In genomic region chr2:17876942-17877341, GRCm38 (mm10) we compare ENCODE assay signal across 19 mouse cellular contexts.
"Had no signal": no experiment of that assay in that cellular context is flagged by ENCODE, and none has a peak within 500 bp of the region (broad histone marks: within the 10 kb centered on the region; RNA-seq: fewer than 3 reads in every experiment).

No protein-coding gene starts in this region.

- H3K9ac ChIP-seq: liver, postnatal 0 days; lung, embryonic 15.5 days; midbrain, embryonic 13.5 days; midbrain, embryonic 15.5 days; neural tube, embryonic 13.5 days; neural tube, embryonic 15.5 days had no signal

- H3K36me3 ChIP-seq: lung, embryonic 15.5 days; midbrain, embryonic 13.5 days; midbrain, embryonic 15.5 days; neural tube, embryonic 13.5 days; neural tube, embryonic 15.5 days had no signal

- H3K27ac ChIP-seq: lung, embryonic 15.5 days; macrophage; midbrain, embryonic 13.5 days; midbrain, embryonic 15.5 days; neural tube, embryonic 13.5 days; neural tube, embryonic 15.5 days had no signal

- DNase-seq: liver, postnatal 0 days; lung, adult 2 months; lung, postnatal 14 days; lung, postnatal 36 days; retina, postnatal 1 day; right cerebral cortex, adult 18-20 months; right cerebral cortex, postnatal 25 days; right cerebral cortex, postnatal 4 days; spleen, adult 18-20 months; thymus, adult 18-20 months; thymus, postnatal 14 days; thymus, postnatal 36 days had no signal

- H3K9me3 ChIP-seq: lung, embryonic 15.5 days; megakaryocyte, embryonic 14.5 days; midbrain, embryonic 13.5 days; midbrain, embryonic 15.5 days; neural tube, embryonic 13.5 days; neural tube, embryonic 15.5 days had no signal

- H3K4me1 ChIP-seq: megakaryocyte, embryonic 14.5 days; midbrain, embryonic 15.5 days; neural tube, embryonic 15.5 days had no signal

- H3K27me3 ChIP-seq: lung, embryonic 15.5 days; megakaryocyte, embryonic 14.5 days; midbrain, embryonic 13.5 days; midbrain, embryonic 15.5 days; neural tube, embryonic 13.5 days; neural tube, embryonic 15.5 days had no signal

- H3K4me3 ChIP-seq: lung, embryonic 15.5 days; megakaryocyte, embryonic 14.5 days; midbrain, embryonic 13.5 days; midbrain, embryonic 15.5 days; neural tube, embryonic 13.5 days; neural tube, embryonic 15.5 days had no signal
